Mouse (Mus musculus): Measurements from ENCODE around the gene Rpl27. TPM values are rescaled to one million over a fixed set of nuclear protein-coding genes. Genes with fewer than 3 reads are reported as not detected.

The Rpl27 gene
- polyA plus RNA-seq, 1 experiment: 2,812 TPM

- Histone ChIP-seq H3K36me3 (ENCODE audit: control insufficient read depth, insufficient read depth) (no peaks in the 10 kb centered on the region), H3K79me3 (ENCODE audit: low read depth) (peaks cover 6% of the 10 kb centered on the region), H3K4me3 (ENCODE audit: insufficient read depth, poor library complexity, severe bottlenecking) (peak overlapping the region; percentile 36), H3K27me3 (ENCODE audit: control insufficient read depth, insufficient read depth, insufficient read length) (no peaks in the 10 kb centered on the region), H3ac (ENCODE audit: control insufficient read depth, insufficient read length, low read depth) (peak overlapping the region; percentile 56), H3K79me2 (ENCODE audit: control insufficient read depth, insufficient read depth) (peaks cover 21% of the 10 kb centered on the region)
- TF ChIP-seq MAX (IDR thresholded peaks at IDR 0.05) (no peak), MYOD1 (IDR thresholded peaks at IDR 0.05; ENCODE audit: control insufficient read depth, insufficient read length, low read depth) (no peak), CEBPB (IDR thresholded peaks at IDR 0.05; ENCODE audit: low read depth) (no peak), MYOG (IDR thresholded peaks at IDR 0.05; ENCODE audit: control insufficient read depth, extremely low read depth, insufficient read length) (no peak), USF1 (IDR thresholded peaks at IDR 0.05; ENCODE audit: low read depth) (no peak), FOSL1 (IDR thresholded peaks at IDR 0.05; ENCODE audit: insufficient read depth, low read length, poor library complexity, severe bottlenecking) (no peak), CTCF (IDR thresholded peaks at IDR 0.05; ENCODE audit: control insufficient read depth, insufficient read depth, insufficient read length) (no peak)
Observed at GRCm38 (mm10) chr11:101468263-101468688, 26.2 kb downstream of the Rpl27 start.

- Histone ChIP-seq H3K4me3 (ENCODE audit: insufficient read depth, poor library complexity, severe bottlenecking) (no peak overlapping the region), H3K79me2 (ENCODE audit: control insufficient read depth, insufficient read depth) (peaks cover 16% of the 10 kb centered on the region), H3K36me3 (ENCODE audit: control insufficient read depth, insufficient read depth) (no peaks in the 10 kb centered on the region), H3ac (ENCODE audit: control insufficient read depth, insufficient read length, low read depth) (no peak overlapping the region), H3K27me3 (ENCODE audit: control insufficient read depth, insufficient read depth, insufficient read length) (no peaks in the 10 kb centered on the region), H3K79me3 (ENCODE audit: low read depth) (peaks cover 6% of the 10 kb centered on the region)
- TF ChIP-seq CTCF (IDR thresholded peaks at IDR 0.05; ENCODE audit: control insufficient read depth, insufficient read depth, insufficient read length) (no peak), FOSL1 (IDR thresholded peaks at IDR 0.05; ENCODE audit: insufficient read depth, low read length, poor library complexity, severe bottlenecking) (no peak), MAX (IDR thresholded peaks at IDR 0.05) (no peak), CEBPB (IDR thresholded peaks at IDR 0.05; ENCODE audit: low read depth) (no peak), USF1 (IDR thresholded peaks at IDR 0.05; ENCODE audit: low read depth) (no peak), MYOD1 (IDR thresholded peaks at IDR 0.05; ENCODE audit: control insufficient read depth, insufficient read length, low read depth) (no peak), MYOG (IDR thresholded peaks at IDR 0.05; ENCODE audit: control insufficient read depth, extremely low read depth, insufficient read length) (no peak)
Observed at GRCm38 (mm10) chr11:101468731-101469130, 26.6 kb downstream of the Rpl27 start.

- Histone ChIP-seq H3ac (ENCODE audit: control insufficient read depth, insufficient read length, low read depth) (no peak overlapping the region), H3K36me3 (ENCODE audit: control insufficient read depth, insufficient read depth) (no peaks in the 10 kb centered on the region), H3K4me3 (ENCODE audit: insufficient read depth, poor library complexity, severe bottlenecking) (no peak overlapping the region), H3K79me2 (ENCODE audit: control insufficient read depth, insufficient read depth) (peaks cover 12% of the 10 kb centered on the region), H3K27me3 (ENCODE audit: control insufficient read depth, insufficient read depth, insufficient read length) (no peaks in the 10 kb centered on the region), H3K79me3 (ENCODE audit: low read depth) (peaks cover 4% of the 10 kb centered on the region)
- TF ChIP-seq MYOD1 (IDR thresholded peaks at IDR 0.05; ENCODE audit: control insufficient read depth, insufficient read length, low read depth) (no peak), CTCF (IDR thresholded peaks at IDR 0.05; ENCODE audit: control insufficient read depth, insufficient read depth, insufficient read length) (no peak), FOSL1 (IDR thresholded peaks at IDR 0.05; ENCODE audit: insufficient read depth, low read length, poor library complexity, severe bottlenecking) (no peak), USF1 (IDR thresholded peaks at IDR 0.05; ENCODE audit: low read depth) (no peak), CEBPB (IDR thresholded peaks at IDR 0.05; ENCODE audit: low read depth) (no peak), MYOG (IDR thresholded peaks at IDR 0.05; ENCODE audit: control insufficient read depth, extremely low read depth, insufficient read length) (no peak), MAX (IDR thresholded peaks at IDR 0.05) (no peak)
Observed at GRCm38 (mm10) chr11:101469155-101469554, 27.1 kb downstream of the Rpl27 start.

GRCm38 (mm10) chr11:101470206-101470605 lies 28.1 kb downstream of the Rpl27 start:
- Histone ChIP-seq H3K27me3 (ENCODE audit: control insufficient read depth, insufficient read depth, insufficient read length) (no peaks in the 10 kb centered on the region), H3K4me3 (ENCODE audit: insufficient read depth, poor library complexity, severe bottlenecking) (no peak overlapping the region), H3ac (ENCODE audit: control insufficient read depth, insufficient read length, low read depth) (no peak overlapping the region), H3K79me3 (ENCODE audit: low read depth) (no peaks in the 10 kb centered on the region), H3K36me3 (ENCODE audit: control insufficient read depth, insufficient read depth) (no peaks in the 10 kb centered on the region), H3K79me2 (ENCODE audit: control insufficient read depth, insufficient read depth) (peaks cover 1% of the 10 kb centered on the region)
- TF ChIP-seq USF1 (IDR thresholded peaks at IDR 0.05; ENCODE audit: low read depth) (no peak), MYOG (IDR thresholded peaks at IDR 0.05; ENCODE audit: control insufficient read depth, extremely low read depth, insufficient read length) (no peak), MYOD1 (IDR thresholded peaks at IDR 0.05; ENCODE audit: control insufficient read depth, insufficient read length, low read depth) (no peak), CEBPB (IDR thresholded peaks at IDR 0.05; ENCODE audit: low read depth) (no peak), FOSL1 (IDR thresholded peaks at IDR 0.05; ENCODE audit: insufficient read depth, low read length, poor library complexity, severe bottlenecking) (no peak), MAX (IDR thresholded peaks at IDR 0.05) (no peak), CTCF (IDR thresholded peaks at IDR 0.05; ENCODE audit: control insufficient read depth, insufficient read depth, insufficient read length) (no peak)

- H3K27me3 ChIP-seq (ENCODE audit: control insufficient read depth, insufficient read depth, insufficient read length): no peaks in the 10 kb centered on the region
- H3K79me2 ChIP-seq (ENCODE audit: control insufficient read depth, insufficient read depth): no peaks in the 10 kb centered on the region
- no peak for TF ChIP-seq CTCF (IDR thresholded peaks at IDR 0.05; ENCODE audit: control insufficient read depth, insufficient read depth, insufficient read length)
- no peak for TF ChIP-seq USF1 (IDR thresholded peaks at IDR 0.05; ENCODE audit: low read depth)
- TF ChIP-seq MYOG (IDR thresholded peaks at IDR 0.05; ENCODE audit: control insufficient read depth, extremely low read depth, insufficient read length): no peak
- TF ChIP-seq FOSL1 (IDR thresholded peaks at IDR 0.05; ENCODE audit: insufficient read depth, low read length, poor library complexity, severe bottlenecking): no peak
- no peak for TF ChIP-seq CEBPB (IDR thresholded peaks at IDR 0.05; ENCODE audit: low read depth)
- no peak for TF ChIP-seq MYOD1 (IDR thresholded peaks at IDR 0.05; ENCODE audit: control insufficient read depth, insufficient read length, low read depth)
- TF ChIP-seq MAX (IDR thresholded peaks at IDR 0.05): no peak
- H3K79me3 ChIP-seq (ENCODE audit: low read depth): no peaks in the 10 kb centered on the region
- no peak overlapping the region for H3ac ChIP-seq (ENCODE audit: control insufficient read depth, insufficient read length, low read depth)
- no peak overlapping the region for H3K4me3 ChIP-seq (ENCODE audit: insufficient read depth, poor library complexity, severe bottlenecking)
- H3K36me3 ChIP-seq (ENCODE audit: control insufficient read depth, insufficient read depth): no peaks in the 10 kb centered on the region
Observed at GRCm38 (mm10) chr11:101471926-101472325, 29.8 kb downstream of the Rpl27 start.

Measured in C2C12 (cell line).